Mouse (Mus musculus) megakaryocyte, embryonic 14.5 days (primary cell): ENCODE results near the gene Lct. TPM values are rescaled to one million over a fixed set of nuclear protein-coding genes. Genes with fewer than 3 reads are reported as not detected.
"Not testable (repeated sequence)": the region's sequence is repeated elsewhere in the genome, so short reads cannot be mapped to it uniquely, and the experiment has no call there.

Experiments used
- H3K27me3 ChIP-seq: replicated peaks from 2 replicates; pipeline ENCODE3; 2012; ENCODE audit warnings: inconsistent platforms
- H3K36me3 ChIP-seq: replicated peaks from 2 replicates; pipeline ENCODE3; 2012; ENCODE audit warnings: low read length, inconsistent platforms, mixed read lengths
- H3K4me1 ChIP-seq: 2 replicates; pipeline ENCODE4 v1.6.1; 2012; ENCODE audit warnings: inconsistent platforms
- H3K4me3 ChIP-seq: replicated peaks from 2 replicates; pipeline ENCODE3; 2012; ENCODE audit warnings: moderate library complexity, mild to moderate bottlenecking, inconsistent platforms
- H3K9me3 ChIP-seq: 2 replicates; pipeline ENCODE4 v1.6.1; 2012; ENCODE audit warnings: inconsistent platforms
- FLI1 ChIP-seq: IDR thresholded peaks from 2 replicates; pipeline ENCODE4 v1.6.1; 2012; ENCODE audit warnings: low read length, inconsistent platforms, mixed read lengths
- GATA1 ChIP-seq: IDR thresholded peaks from 3 replicates; pipeline ENCODE4 v1.6.1; 2012; ENCODE audit warnings: mixed read lengths, low read length, inconsistent platforms, borderline replicate concordance
- polyA plus RNA-seq: library from polyadenylated mRNA; stranded (reverse); fragments of >175 nt; gene quantifications from 2 replicates; pipeline ENCODE4 v1.2.3, GENCODE M21; 2012; ENCODE audit warnings: low replicate concordance; ENCODE audit not compliant: insufficient read depth

Gene Lct
- polyA plus RNA-seq, 1 experiment = not detected

DNA sequence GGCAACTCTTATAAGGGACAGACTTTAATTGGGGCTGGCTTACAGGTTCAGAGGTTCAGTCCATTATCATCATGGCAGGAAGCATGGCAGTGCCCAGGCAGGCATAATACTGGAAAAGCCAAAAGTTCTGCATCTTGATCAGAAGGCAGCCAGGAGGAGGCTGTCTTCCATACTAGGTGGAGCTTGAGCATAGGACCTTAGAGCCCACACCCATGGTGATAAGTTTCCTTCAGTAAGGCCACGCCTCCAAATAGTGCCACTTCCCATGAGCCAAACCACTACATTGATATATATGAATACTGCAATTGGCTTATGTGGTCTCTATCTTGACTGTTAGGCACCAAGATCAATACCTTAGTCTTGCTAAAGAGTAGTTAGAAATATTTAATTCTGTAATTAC, 52.2 kb downstream of the Lct start:
- TF ChIP-seq GATA1 = no peak
- TF ChIP-seq FLI1 = no peak
- peaks cover 97% of the 10 kb centered on the region for H3K36me3 ChIP-seq
- no peaks in the 10 kb centered on the region for H3K27me3 ChIP-seq
- peaks cover 3% of the 10 kb centered on the region; the same call in 1 of the 2 replicates for H3K4me1 ChIP-seq
- H3K9me3 ChIP-seq = no peaks in the 10 kb centered on the region
- H3K4me3 ChIP-seq = no peak overlapping the region

DNA sequence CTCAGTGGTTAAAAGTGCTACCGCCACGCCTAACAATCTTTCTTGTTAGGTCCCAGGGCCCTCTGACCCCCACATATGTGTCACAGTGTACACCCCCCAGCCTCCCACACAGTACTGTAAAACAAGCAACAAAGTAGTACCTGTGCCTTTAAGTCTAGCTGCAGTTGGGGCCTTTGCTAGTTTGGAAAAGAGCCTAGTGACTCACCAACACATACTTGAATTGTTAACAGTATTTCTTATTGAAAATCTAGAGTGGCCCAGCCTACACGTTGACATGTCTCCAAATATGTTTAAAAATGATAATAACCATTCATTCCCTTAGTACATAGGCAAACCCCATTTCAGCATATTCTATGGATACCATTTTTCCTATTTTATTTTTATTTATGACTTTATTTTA, 57.4 kb downstream of the Lct start:
- H3K36me3 ChIP-seq = peaks cover 96% of the 10 kb centered on the region
- H3K27me3 ChIP-seq = no peaks in the 10 kb centered on the region
- H3K4me1 ChIP-seq = peaks cover under 1% of the 10 kb centered on the region; the same call in 1 of the 2 replicates
- TF ChIP-seq FLI1 = no peak
- no peak for TF ChIP-seq GATA1
- H3K9me3 ChIP-seq = no peaks in the 10 kb centered on the region
- no peak overlapping the region for H3K4me3 ChIP-seq

DNA sequence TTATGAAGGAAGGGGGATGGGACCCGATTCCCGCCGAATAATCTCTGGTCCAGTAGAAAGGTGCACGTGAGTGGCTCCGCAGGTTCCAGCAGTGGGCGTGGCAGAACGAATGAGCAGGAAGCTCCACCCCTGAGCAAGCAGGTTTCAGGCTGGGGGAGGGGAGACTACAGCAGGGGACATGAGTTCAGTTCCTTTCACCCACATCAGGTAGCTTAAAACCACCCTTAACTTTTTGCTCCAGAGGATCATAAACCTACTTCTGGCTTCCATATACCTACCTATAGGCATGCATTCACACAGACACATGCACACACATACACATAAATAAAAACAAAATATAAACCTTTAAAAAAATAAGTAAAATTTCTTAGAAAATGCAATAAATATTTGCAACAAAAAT, 61.1 kb downstream of the Lct start:
- not testable (repeated sequence) for H3K4me1 ChIP-seq, H3K4me3 ChIP-seq, H3K9me3 ChIP-seq, H3K27me3 ChIP-seq
- H3K36me3 ChIP-seq = peaks cover 91% of the 10 kb centered on the region

DNA sequence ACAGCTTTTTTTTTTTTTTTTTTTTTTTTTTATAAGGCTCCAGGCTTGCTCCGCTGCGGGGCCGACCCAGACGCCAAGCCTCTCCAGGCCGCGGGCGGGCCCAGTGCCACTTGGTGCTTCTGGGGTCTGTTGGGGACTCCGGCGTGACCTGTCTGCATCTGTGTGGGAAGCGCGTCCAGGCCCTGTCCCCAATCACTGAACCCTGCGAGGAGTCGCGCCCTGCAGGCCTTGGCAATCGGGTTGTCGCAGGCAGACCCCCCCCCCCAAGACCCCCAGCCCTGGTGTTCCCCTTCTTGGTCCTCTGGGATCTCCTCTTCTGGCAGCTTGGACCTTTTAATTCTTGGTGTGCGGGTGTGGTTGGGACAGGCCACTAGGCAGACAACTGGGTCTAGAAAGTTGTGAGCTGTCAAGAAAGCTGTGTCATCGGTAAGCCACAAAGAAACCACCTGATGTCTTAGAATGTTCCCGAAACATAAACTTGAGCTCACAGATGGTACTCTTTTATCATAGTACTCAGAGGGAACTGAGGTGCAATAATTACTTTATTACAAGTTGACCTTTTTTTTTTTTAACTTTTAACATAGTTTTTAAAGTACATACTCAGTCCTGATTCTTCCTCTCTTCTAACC, 83.3 kb downstream of the Lct start:
- H3K4me1 ChIP-seq = peaks cover 31% of the 10 kb centered on the region
- H3K4me3 ChIP-seq = peak overlapping the region; percentile 99
- H3K36me3 ChIP-seq = peaks cover 20% of the 10 kb centered on the region
- H3K27me3 ChIP-seq = no peaks in the 10 kb centered on the region
- TF ChIP-seq GATA1 (no peak), FLI1 (no peak)
- H3K9me3 ChIP-seq = no peaks in the 10 kb centered on the region

DNA sequence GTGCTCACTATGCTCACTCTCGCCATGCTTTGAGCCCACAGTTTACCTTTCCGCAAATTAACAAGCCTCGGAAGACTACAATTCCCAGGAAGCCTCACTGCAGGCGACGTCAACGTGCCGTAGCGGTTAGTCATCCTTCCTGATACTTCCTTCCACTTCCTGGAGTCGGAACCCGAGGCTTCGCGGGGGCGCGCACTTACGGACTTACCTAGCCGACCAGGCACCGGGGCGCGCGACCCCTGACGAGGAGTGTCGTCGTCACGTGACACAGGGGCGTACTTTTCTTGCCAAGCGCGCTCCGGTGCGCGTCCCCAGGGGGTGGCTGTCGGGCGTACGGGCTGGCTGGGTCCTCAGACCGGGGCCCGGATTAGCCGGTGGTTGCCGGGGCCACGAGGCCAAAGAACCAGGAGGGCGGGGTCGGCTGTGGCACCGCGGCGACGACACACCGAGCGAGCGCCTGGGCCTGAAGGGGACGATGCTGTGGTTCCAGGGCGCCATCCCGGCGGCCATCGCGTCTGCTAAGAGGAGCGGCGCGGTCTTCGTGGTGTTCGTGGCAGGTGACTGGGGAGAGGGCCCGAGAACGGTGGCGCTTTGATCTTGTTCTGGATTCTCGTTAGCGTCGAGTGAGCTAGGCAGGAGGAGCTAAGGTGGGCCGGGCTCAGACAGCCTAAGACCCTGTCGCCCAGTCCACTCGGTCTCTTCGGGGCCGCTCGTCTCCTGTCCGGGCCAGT, 84.0 kb downstream of the Lct start:
- TF ChIP-seq GATA1 (no peak), FLI1 (no peak)
- Histone ChIP-seq H3K36me3 (peaks cover 21% of the 10 kb centered on the region), H3K4me3 (peak overlapping the region; percentile 99), H3K4me1 (peaks cover 24% of the 10 kb centered on the region), H3K27me3 (no peaks in the 10 kb centered on the region), H3K9me3 (no peaks in the 10 kb centered on the region)

DNA sequence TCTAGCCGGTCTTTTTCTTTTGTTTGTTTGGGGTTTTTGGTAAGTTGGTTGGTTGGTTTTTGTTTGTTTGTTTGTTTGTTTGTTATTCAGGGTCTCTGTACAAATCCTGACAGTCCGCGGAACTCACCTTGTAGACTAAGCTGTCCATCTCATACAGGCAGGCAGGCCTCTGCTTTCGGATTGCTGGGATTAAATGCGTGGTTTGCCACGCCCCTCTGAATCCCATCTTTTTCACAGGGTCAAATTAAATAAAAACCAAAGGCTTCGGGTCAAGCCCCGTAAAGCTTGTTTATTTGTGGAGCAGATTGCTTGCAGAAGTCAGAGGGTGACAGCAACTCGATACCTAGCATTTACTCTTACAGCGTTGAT, 84.5 kb downstream of the Lct start, which contains the start of gene Ubxn4:
Gene Ubxn4 (plus strand): TSS at position 338 of the 369 bp plus-strand sequence.
- Histone ChIP-seq H3K36me3 (peaks cover 25% of the 10 kb centered on the region), H3K9me3 (no peaks in the 10 kb centered on the region), H3K4me3 (peak within 1 kb of the TSS; percentile 99), H3K4me1 (peaks cover 23% of the 10 kb centered on the region), H3K27me3 (no peaks in the 10 kb centered on the region)
- no peak for TF ChIP-seq FLI1
- TF ChIP-seq GATA1 = no peak

DNA sequence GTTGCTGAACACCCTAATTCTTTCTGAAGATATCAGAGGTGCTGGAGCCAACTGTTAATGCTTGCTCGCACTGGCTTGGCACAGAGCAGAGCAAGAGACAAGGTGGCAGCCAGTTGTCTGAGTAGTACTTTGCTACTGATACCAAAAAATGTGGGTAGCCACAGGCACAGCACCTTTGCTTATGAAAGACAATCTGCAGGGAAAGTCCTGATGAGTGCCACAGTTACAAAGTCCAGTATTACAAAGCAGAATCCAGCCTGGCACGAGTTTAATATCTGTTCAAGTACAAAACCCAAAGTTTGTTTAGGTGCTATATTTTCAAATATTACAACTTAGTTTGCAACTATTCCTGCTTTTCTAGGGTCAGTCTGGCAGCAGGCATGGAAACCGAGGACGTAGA, 92.9 kb downstream of the Lct start:
- no peak overlapping the region for H3K4me3 ChIP-seq
- H3K27me3 ChIP-seq = no peaks in the 10 kb centered on the region
- no peaks in the 10 kb centered on the region for H3K4me1 ChIP-seq
- no peaks in the 10 kb centered on the region for H3K9me3 ChIP-seq
- TF ChIP-seq FLI1 = no peak
- no peak for TF ChIP-seq GATA1
- H3K36me3 ChIP-seq = peaks cover 99% of the 10 kb centered on the region

Other genes starting within 250 kb of the Lct start
- 0.64 TPM in 1 of 2 replicates, not detected in the other for gene Zranb3, start 225.3 kb downstream of the Lct start, polyA plus RNA-seq
- 28.5 and 60.9 TPM in 2 replicates for gene R3hdm1, start 225.0 kb downstream of the Lct start, polyA plus RNA-seq
- 7.9 and 26.4 TPM in 2 replicates for gene Ubxn4, start 84.4 kb downstream of the Lct start, polyA plus RNA-seq
- gene Mcm6, start 31.3 kb upstream of the Lct start, polyA plus RNA-seq = 5.7 and 7.6 TPM in 2 replicates
- gene Dars, start 89.0 kb upstream of the Lct start, polyA plus RNA-seq = 31.3 and 132 TPM in 2 replicates